Mouse (Mus musculus) thymus, adult 2 months (tissue): Measurements from ENCODE around the gene Morn3.

Experiments
- CTCF ChIP-seq: fragments of 200-500 bp; IDR thresholded peaks from 2 replicates; pipeline ENCODE4 v1.5.1; 2012; ENCODE audit warnings: mild to moderate bottlenecking, control low read depth, low read length, moderate library complexity, borderline replicate concordance; ENCODE audit not compliant: control insufficient read depth, poor library complexity, insufficient read depth; ENCODE audit errors: extremely low read depth
- POLR2A ChIP-seq: fragments of 200-500 bp; IDR thresholded peaks from 2 replicates; pipeline ENCODE4 v1.6.1; 2012; ENCODE audit warnings: mild to moderate bottlenecking, low read length, control low read depth, moderate library complexity; ENCODE audit not compliant: control insufficient read depth, poor library complexity, insufficient read depth; ENCODE audit errors: extremely low read depth

DNA sequence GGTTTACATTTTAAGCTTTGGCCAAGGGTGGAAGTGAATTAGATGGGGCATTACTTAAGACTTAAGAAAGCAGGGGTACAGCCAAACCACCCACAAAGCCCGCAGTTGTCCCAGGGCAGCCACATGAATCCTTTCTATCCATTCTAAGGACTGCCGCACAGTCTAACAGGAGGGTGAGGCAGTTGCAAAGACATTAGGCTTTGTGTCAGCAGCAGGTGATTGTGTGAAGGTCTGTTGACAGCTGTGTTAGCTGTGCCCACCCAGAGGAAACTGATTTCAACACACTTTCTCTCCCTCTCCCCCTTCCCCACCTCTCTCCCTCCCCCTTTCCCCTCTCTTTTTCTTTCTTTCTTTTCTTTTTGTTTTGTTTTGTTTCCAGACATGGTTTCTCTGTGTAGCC lies 21.9 kb upstream of the Morn3 start:
- TF ChIP-seq CTCF (no peak), POLR2A (no peak)
